Mouse (Mus musculus): ENCODE data around the gene Prpf4.

- TF ChIP-seq GATA1 (IDR thresholded peaks at IDR 0.05; ENCODE audit: low read length) = no peak
- TF ChIP-seq TAL1 (IDR thresholded peaks at IDR 0.05; ENCODE audit: low read length) = no peak
These were observed 17.3 kb downstream of the Prpf4 start for GRCm38 (mm10) chr4:62425891-62426290.
